Mouse (Mus musculus): Measurements from ENCODE around the gene Fam129a.

Gene Fam129a

GRCm38 (mm10) chr1:151752946-151753345 lies 182.0 kb downstream of the Fam129a start:
- DNase-seq (ENCODE audit: low read depth), result no peak

DNA sequence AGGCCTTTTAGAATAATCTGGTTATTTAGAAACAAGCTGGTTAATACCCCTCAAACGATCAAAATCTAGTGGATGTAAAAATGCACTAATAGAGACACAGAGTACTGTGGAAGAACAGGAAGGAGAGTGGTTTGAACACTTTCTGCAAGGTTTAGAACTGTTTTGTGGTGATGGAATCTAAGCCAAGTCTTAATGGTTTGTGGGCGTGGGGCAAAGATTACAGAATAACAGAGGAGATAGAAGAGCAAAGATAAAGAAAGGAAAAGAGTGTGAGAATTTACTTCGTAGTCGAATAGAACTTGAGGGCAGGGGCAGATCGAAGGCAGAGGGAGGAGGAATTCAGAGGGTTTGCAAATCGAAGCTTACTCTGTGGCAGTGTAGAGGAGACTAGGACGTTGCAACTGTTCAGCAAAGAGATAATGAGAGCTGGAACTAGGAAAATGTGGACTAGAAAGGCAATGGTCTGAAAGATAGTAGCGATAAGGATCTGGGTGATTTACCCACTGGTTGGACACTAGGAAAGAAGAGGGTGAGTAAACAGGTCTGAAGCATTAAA lies 182.5 kb downstream of the Fam129a start:
- no peak for DNase-seq (ENCODE audit: low read depth)

GRCm38 (mm10) chr1:151754028-151754489 lies 183.1 kb downstream of the Fam129a start:
- no peak for DNase-seq (ENCODE audit: low read depth)

DNA sequence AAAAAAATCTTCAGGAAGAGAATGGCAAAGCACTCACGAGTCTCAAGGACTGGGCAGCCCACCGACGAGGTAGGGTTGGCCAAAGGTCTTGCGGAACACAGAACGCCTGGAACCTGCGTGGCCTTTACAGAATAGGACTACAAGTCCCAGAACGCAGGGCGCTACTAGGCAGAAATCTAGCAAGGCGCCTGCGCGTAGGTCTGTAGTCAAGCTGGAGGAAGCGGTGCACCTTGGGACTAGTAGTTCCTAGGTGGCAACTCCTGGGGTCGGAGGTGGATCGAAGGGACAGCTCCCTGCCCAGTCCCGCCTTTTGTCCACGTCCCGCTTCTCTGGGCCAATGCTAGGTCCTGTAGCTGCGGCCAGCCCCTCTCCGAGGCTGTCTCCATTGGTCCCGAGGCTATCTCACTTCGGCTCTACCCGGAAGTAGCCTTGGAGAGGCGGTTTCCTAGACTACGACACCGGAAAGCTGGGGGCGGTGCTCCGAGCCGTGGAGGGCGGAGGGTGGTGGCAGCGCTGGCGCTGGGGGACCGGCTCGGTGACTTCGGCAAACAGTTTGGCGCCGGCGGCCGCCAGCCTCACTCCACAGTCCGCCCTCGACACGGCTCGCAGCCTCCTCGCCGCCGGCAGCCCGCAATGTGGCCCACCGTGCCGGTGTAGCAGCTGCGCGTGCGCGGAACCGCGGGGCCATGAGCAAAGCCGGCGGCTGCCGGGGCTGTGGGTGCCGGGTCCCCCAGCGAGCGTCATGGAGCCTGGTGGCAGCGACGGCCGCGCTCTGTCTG lies 184.1 kb downstream of the Fam129a start, which contains the start of gene Edem3:
Gene Edem3 (plus strand): TSS at position 491 of the 779 bp plus-strand sequence.
- DNase-seq (ENCODE audit: low read depth), result peak; percentile 99

GRCm38 (mm10) chr1:151755660-151756424 lies 184.9 kb downstream of the Fam129a start:
- DNase-seq (ENCODE audit: low read depth), result no peak

- DNase-seq (ENCODE audit: low read depth), result no peak
Measured at GRCm38 (mm10) chr1:151756425-151756728, 185.4 kb downstream of the Fam129a start.

DNA sequence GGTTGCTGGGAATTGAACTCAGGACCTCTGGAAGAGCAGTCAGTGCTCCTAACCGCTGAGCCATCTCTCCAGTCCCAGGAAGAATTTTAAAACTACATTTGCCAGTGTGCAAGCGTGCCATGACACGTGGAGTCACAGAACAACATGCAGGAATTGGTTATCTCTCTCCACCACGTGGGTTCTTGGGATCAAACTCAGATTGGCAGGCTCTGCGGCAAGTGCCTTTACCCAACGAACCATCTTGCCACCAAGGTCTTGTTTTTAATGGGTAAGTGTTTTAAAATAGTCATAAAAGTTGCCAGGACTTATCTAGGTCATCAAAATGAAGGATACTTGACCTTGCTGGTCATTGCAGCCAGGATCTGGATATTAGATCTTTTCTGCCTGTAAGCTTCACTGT lies 187.3 kb downstream of the Fam129a start:
- no peak for DNase-seq (ENCODE audit: low read depth)

DNA sequence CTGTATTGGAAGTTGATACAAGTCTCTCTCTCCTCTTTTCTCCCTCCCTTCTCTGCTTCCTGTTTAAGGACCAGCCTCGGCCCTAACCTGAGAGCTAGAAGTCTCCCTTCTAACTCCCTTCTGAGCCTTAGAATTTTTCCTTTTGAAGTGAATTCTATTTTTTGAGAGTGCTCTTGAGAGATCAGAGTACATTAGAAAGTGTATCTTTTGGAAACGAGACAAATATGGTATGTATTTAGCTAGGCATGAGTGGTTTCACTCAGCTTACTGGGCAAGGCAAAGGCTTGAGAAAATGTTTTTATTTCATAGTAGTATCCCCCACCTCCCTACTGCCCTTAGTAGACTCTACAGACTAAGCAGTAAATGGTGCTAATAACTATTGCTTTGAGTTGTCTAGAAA lies 188.0 kb downstream of the Fam129a start:
- no peak for DNase-seq (ENCODE audit: low read depth)

GRCm38 (mm10) chr1:151764236-151764635 lies 193.2 kb downstream of the Fam129a start:
- no peak for DNase-seq (ENCODE audit: low read depth)

GRCm38 (mm10) chr1:151766166-151766565 lies 195.2 kb downstream of the Fam129a start:
- DNase-seq (ENCODE audit: low read depth), result no peak

DNA sequence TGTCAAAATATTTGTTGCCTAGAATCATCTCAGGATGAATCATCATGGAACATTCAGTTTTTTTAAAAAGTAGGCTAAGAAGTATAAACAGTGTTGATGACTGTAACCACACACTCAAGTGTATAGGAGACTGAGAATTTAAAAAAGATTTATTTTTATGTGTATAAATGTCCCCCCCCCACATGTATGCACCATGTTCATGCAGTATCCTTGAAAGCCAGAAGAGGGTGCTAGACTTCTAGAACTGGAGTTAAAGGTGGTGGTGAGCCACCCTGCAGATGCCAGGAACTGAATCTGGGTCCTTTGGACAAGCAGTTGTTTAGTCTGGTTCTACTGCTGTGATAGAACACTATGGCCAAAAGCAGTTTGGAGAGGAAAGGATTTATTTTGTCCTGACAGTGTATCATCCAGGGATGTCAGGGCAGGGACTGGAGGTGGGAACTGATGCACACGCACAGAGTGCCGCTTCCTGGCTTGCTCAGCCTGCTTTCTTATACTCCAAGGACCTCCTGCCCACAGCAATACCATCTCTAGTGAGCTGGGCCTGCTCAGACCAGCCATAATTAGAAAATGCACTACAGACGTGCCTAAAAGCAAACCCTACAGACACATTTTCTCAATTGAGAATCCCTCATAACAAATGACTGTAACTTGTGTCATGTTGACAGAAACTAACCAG lies 196.1 kb downstream of the Fam129a start:
- no peak for DNase-seq (ENCODE audit: low read depth)

DNA sequence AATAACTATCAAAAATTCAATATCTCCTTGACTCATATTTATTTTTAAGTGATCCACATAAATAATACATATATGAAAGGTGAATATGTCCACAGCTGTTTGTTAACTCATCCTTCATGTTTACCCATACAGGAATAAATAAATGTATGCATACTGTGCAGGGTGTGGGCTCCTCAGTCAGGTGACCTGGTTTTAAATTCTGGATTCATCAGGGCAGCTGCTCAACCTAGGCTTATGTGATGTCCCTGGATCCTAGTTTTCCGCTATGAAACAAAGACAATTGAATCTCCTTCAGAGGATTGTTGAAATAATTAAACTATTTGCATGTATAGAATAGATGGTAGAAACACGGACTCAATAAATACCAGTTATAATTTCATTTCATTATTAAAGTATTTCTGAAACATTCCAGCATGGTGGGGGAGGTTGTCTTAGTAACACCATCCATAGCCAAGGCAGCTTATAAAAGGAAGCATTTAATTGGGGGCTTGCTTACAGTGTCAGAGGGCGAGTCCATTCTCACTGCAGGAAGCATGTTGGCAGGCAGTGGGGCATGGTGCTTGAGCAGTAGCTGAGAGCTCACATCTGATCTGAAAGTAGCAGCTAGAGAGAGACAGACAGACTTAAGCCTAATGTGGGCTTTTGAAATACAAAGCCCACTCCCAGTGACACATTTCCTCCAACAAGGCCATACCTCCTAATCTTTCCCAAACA lies 198.4 kb downstream of the Fam129a start:
- DNase-seq (ENCODE audit: low read depth), result no peak

All from fibroblast of lung, adult 2 months (primary cell).